Mouse (Mus musculus) adrenal gland, adult (tissue): ENCODE results near the gene Trpt1.

ENCODE experiments used
- DNase-seq, 2 experiments: peaks; one replicate each; pipeline ENCODE4 v3.0.0; 2022 to 2023; ENCODE audit warnings: low spot score in 1 of 2; ENCODE audit not compliant: inconsistent age in 2 of 2

Gene Trpt1

DNA sequence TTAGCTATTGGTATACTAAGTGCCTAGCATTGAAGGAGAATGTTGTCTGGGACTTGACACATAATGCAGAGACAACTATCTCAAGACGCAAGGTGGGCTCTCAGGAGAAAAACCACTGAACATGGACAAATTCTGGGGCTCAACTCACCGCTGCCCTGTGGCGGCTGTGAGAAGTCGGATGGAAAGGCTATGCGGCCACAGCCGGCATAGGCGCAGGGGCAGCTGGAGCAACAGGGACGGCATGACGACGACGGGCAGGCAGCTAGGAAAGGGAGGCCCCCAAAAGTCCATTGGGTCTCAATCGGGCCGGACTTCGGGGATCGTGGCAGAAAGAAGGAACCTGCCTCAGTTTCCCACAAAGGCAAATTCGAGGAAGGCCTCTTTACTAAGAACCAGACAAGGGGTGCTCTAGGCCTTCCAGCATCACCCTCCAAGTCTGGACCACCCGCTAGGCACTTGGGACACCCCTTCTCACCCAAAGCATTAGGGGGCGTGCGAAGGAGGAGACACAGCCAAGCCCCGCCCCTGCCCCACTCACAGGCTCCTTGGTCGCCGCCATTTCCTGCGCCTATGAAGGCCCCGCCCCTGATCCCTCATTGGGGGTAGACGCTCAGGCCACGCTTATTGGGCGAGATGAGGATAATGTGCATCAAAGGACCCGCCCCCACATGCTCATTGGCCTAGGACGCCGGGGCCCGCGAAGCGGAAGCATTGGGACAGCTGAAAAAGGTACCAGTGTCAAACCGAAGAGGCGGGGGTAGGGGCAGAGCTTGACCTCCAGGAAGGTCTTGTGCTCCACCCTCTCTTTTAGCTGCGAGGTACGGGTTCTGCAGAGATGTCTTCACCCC lies 3.7 kb upstream of the Trpt1 start, which contains the start of gene Dnajc4:
Dnajc4 (minus strand) TSS at position 562 of the 848 bp plus-strand sequence.
- DNase-seq: peak; percentile 97 to 98

DNA sequence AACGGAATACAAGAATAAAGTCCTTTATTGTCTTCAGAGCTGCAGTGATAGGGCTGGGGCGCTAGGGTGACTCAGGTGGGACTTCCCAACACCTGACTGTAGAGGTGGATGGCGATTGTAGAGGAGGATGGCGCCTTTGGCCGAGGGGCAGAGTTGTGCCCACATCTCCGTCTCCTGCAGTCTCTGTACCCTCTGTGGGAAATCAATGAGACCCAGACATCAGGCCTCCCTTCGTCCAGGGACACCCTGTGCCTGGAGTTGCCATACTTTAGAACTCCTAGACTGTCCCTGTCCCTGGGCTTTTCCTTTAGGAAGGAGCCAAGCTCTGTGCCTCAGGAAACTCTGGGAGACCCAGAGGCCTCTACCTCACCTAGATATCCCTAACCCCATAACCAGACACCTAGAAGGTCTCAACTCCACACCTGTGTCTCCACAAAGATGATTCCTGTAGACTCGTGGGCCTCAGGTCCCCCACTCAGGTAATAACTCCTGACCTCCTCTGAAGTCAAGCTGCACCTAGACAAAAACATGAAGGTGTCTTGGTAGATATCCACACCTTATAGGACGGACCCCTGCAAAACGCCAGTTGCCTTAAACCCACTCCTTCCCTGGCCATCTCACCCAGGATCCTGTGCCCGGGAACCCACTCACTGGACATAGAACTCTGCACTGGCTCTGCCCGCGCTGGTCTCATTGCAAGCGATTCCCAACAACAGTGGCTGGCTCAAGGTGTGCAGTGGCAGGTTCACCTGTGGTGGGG lies 2.7 kb upstream of the Trpt1 start:
- DNase-seq: peak in 1 of 2 experiments; percentile 29

DNA sequence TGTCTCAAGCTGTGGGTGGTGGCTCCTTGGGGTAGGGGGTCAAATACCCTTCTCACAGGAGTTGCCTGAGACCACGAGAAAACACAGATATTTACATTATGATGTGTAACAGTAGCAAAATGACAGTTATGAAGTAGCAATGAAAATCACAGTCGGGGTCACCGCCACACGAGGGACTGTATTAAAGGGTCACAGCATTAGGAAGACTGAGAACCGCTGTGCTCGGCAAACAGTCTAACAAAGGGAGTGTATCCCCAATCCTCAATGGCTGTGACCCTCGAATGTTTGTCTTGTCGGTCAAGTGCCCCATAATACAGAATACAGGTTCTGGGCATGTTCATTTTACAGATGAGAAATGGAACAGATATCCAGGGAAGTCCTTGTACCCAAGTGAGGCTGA lies 1.9 kb upstream of the Trpt1 start:
- DNase-seq: peak in 1 of 2 experiments; percentile 40

DNA sequence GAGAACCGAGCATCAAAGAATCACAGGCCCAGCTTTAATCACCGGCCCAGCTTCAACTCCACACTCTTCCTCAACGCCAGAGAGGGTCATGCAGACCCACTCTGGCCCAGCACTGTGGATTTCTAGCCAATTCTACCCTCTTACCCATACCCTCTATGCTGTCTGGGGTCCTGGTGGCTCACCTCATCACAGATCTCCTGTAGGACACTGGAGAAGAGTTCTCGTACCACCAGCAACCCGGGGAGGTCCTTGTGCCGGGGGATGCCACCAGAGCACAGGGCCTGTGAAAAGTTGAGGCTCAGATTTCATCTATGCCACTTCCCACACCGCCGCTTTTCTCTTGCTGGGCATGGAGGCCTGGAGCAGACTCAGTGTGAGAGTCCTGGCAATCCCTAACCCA lies 1.4 kb upstream of the Trpt1 start:
- DNase-seq: peak in 1 of 2 experiments; percentile 35

DNA sequence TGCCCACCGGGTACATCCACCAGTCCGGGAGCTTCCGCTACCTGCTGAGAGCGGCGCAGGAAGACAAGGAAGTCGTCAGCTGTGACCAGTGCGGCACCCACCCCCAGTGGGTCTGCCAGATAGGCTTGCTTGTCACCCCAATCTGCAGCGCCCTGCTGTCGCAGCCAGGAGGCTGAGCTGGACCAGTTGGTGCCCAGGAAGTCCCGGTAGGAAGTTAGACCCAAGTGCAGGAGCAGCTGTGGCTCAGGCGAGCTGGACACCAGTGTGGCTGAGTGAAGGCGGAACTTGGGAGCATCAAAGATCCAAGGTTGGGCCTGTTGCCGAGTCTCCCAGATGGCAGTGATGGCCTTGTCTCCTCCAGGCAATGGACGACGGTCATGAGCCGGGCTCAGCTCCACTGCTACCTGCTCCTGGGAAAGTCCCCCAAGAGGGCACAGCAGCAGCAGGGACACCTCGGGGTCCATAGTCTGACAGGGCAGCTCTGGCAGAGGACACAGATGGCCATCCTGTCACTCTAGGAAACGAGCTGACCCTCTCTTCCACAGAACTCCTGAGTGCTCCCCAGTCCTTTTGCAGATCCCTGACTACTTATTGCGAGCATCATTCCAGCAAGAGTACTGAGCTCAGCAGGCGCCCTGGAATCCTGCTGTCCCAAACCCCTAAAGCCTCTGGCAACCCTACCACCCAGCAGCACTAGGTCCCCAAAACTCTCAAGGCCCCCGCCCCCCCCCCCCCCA lies 508 bp upstream of the Trpt1 start:
- DNase-seq: peak; percentile 49 to 80

DNA sequence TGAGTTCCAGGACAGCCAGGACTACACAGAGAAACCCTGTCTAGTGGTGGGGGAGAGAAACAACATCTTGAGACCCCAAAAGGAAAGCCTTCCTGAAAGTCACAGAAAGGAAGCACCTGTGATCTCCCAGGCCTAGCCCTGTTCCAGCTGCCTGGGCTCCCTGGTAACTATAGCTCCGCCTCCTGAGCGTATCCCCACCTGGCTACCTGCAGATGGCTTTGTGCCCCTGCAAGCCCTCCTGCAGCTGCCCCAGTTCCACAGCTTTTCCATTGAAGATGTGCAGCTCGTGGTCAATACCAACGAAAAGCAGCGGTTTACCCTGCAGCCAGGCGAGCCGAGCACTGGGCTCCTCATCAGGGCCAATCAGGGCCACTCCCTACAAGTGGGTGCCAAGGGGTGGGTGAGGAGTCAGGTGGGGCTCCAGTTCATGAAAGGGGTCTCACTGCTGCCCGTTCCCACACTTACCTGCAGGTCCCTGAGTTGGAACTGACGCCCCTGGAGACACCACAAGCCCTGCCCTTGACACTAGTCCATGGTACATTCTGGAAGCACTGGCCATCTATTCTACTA lies 1.9 kb downstream of the Trpt1 start:
- peak in 1 of 2 experiments; percentile 39 for DNase-seq

DNA sequence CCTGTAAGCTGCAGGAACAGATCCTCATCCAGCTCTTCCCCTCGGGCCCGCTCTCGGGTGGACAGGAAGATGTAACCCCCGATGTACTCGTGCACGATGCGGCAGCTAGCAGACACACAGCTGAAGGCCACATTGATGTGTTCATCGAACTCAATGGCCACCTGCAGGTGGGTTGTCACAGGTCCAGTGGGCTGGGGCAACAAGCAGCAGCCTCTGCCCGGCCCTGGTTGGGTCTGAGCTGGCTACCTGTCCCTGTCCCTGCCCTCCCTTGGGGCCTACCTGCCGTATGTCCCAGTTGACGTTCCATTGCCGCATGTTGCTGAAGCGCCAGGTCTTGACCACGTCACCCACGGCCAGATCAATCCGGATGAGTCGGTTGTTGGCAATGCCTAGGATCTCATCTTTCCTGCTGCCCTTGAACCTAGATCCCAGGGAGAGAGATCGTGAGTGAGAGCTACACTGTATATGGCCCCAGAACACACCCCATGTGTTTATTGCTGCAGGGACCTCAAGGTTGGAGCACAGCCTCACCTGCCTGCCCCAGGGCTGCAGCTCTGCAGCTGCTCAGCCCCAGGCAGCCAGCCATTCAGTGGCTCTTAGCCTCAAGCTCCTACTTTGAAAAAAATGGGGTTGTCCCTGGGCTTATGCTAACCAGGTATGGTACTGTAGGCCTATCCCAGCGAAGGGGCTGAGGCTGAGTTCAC lies 3.6 kb downstream of the Trpt1 start:
- peak in 1 of 2 experiments; percentile 39 for DNase-seq

DNA sequence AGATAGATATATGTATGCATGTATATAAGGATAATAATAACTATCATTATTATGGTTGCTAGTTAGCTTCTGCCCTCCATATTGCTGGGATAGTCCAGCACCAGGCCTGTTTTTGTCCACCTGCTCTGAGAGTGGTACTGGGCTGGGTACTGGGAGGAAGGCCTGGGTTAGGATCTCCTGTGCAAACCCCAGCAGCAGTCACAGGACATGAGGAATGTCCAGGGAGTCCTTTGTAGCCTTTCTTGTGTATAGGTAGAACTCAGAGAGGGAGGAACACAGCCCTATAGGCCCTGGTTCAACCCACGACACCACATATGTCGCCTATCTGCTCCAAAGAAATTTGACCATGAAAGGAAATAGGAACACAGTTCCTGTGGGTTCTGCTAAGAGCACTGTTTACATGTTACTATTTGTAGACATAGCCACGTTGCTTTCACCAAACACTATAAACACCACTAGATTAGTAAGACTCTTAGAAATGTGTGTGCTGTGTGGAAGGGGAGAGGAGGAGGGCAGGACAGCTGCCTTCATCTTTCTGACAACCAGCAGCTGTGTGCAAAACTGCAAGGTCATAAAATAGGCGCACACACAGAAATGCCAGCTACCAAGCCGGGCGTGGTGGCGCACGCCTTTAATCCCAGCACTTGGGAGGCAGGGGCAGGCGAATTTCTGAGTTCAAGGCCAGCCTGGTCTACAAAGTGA lies 11.1 kb downstream of the Trpt1 start:
- peak in 1 of 2 experiments; percentile 41 for DNase-seq

DNA sequence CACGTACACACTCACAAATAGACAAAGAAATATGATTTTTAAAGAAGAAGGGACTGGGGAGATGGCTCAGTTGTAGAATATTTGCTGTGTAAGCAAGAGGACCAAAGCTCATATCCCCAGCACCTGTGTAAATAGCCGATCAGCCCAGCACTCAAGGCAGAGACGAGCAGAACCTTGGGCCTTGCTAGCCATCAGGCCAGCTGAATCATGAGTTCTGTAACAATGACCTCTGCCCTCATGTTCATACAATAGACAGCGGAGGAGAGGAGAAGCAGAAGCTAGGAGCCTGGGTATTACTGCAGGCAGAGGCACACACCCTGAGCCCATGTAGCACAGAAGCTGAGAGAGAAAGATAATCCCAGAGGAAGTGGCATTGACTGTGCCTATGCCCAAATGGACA lies 16.5 kb downstream of the Trpt1 start:
- DNase-seq: no peak

DNA sequence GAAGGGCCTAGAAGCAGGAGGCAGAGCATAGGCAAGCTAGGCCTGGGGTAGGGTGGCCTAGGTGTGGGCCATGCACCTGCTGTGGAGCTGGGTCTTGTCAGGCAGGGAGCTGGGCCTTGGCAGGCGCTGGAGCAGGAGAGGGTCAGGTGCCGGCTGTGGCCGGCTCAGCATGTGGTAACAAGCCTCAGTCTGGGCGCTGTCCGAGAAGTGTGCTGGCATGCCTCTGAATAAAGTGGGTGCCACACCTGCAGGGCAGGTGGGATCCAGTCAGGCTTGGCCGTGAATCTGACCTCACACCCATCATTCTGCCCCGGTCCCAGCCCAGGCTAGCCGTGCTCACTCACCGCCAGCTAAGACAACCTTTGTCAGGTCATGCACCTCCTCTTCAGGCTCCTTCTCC lies 18.1 kb downstream of the Trpt1 start:
- DNase-seq: no peak

DNA sequence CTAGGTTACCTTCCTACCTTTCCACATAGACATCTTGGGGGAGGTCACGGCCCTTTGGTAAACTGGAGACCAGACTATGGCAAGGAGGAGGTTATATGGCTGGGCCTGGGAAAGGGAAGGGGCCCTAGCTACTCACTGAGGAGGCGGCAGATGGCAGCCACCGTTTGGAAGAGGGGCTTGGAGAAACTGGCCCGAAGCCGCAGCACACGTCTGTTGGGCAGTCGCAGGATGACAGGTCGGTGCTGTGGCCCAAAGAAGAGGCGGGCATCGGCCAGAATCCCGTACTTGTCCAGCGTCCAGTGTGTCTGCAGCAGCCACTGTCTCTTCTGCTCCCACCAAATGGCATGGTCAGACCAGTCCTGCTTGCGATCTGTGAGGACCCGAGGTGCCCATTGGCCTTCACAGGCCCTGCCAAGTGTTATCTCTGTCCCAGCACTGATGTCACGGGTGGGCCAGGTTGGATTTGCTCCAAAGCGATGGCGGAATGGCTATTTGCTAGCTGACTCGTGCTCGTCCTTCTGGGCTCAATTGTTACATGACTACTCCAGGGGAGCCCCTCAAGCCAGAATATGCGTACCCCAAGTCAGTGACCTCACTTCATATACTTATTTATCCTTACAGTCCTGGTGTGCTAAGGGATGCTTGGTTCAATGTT lies 18.7 kb downstream of the Trpt1 start:
- no peak for DNase-seq

DNA sequence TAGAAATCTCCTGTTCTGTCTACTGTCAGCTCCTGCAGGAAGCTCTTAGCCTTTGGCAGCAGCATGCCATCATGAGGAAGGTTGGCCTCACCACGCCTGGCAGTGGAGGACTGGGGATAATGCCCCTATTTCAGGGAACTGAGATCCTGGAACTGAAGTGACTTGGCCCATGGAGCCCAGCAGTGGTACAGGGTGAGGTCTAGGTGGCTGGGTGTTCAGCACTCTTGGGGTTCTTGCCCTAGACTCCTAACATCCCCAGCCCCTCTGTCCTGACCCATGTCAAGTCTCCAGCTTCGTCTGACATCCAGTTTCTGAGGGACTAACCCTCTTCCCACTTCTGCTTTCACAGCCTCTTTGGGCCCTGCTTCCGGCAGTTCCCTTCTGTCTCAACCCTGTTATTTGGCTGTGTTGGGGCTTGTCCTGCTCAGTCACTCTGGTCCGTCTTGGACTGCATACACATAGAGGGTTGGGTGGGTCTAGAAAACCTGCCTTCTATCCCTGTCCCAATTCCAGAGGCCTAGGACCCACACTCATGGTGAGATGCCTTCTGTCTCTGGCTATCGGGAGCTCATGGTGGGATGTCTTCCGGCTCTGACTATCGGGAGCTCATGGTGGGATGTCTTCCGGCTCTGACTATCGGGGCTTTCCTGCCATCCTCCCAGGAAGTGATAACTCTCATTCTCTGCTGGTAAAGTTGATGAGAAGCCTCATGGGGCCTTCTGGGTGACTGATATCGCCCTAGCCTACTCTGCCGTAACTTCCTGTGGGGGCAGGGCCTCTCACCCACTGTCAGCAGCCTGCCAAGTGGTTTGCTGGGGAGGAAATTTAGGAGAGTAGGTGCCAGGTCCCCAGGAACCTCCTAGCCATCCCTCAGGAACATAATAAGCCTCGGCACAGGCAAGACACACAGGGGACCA lies 21.9 kb downstream of the Trpt1 start:
- DNase-seq: peak in 1 of 2 experiments; percentile 50

DNA sequence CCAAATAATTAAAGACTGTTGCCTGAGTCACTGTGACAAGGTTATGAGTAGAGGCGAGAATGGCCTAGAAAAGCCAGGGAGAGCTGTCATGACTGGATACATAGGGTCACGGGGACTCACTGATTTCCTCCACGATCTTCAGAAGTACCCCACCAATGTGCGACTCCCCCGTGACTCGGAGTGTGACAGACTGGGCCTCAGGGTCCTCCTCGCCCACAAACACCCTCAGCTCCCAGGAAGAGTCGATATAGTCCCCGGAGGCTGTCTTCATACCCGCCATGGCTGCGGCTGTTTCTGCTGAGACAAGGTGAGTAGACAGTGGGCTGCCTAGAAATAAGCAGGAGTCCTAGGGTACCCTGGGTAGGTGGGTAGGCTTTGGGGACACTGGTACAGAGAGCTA lies 22.6 kb downstream of the Trpt1 start:
- DNase-seq: peak in 1 of 2 experiments; percentile 56

DNA sequence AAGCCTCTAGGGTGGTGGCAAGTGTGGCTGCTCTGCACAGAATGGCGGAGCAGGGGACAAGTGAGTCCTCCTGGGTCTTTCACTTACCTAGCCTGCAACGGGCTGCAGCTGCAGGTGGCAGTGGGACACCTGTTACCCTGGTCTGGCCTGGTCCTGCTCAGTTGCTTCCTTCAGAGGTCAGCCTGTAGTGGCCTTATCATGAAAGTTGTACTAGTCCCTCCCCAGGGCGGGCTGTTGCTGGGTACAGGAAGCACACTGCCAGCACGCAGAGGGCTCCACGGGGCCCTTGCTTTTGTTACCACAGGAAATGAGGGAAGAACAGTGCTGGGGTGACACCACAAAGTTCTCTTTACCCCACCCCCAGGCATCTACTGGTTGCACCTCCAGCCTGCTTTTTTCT lies 23.3 kb downstream of the Trpt1 start, which contains the start of gene Fermt3:
Fermt3 (minus strand) TSS at position 279 of the 400 bp plus-strand sequence.
- DNase-seq: peak; percentile 49 to 69

DNA sequence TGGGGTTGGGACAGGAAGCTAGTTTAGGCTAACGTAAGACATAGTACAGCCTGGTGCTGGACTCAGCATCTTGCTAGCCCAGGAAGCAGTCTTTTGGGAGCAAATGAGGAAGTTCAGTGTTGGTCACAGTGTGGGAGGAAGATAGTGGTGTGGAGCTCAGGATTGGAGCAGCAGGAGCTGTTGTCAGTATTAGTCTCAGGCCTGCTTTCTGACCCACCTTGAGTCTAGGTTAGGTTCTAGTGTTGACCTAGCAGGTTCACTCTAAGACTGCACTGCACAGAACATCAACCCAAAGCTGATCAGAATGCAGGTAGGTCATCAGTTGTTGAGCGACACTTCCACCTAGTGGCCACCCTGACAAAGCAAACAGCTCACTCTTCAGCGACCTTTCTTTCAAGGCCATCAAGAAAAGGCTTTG lies 24.3 kb downstream of the Trpt1 start:
- peak; percentile 80 to 90 for DNase-seq

DNA sequence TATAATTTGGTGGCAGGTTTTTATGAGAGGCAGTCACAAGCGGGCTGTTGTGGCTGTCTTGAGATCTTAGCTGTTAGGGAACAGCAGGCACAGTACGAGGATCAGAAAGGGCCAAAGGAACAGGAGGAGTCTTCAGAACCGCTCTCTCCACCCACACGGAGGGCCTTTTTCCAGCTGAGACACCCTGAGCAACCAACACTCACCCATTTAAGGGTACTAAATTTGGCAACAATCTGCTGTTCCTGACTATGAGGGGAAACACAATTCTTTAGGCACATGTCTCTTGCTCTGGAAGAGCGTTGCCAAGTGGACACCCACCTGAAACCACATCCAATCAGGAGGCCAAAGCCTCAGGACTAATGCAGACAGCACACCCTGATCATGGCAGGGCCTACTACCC lies 33.6 kb downstream of the Trpt1 start:
- DNase-seq: no peak

DNA sequence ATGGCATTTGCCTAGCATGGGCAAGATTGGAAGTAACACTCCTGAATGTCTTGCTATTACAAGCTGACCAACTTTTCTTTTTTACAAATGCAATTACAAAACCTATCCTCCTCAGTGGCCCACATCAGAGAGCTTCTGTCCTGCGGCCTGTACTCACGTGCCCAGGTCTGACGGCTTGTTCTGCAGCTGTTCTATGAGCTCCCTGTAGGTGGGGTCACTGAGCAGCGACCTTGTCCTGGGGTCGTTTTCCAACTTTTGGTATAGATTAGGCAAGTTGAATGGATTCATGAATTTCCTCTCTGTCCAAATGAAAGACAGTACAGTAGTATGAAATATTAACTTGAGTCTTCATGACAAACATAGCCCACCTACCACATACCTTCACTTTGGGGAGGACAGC lies 38.1 kb downstream of the Trpt1 start:
- no peak for DNase-seq

DNA sequence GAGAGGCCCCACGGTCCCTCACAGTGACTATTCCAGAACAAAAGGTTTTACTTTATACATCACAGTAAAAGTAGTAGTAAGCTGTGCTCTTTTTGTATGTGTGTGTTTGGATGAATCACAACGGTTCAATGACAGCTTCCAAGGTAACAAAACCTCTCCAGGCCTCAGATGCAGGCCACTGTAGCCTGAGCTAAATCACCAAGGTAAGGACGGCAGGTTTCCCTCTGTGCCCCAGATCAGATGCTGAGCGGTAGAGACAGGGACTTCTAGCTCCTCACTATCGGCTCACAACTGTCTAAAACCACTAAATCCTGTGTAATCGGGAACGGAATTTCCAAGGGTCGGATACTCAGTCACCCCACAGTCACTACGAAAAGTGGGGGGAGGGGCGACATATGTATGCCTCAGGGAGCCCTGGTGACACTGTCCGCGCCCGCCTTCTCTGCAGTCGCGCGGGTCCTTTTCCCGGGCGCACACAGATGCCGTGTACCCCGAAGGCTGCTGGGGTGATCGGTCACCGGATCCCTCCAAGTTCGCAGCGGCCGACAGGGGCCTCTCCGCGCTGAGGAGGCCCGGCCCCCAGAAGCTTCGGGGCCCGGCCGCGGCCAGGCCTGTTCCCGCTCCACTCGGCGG lies 43.3 kb downstream of the Trpt1 start:
- peak; percentile 75 to 89 for DNase-seq
